Mouse (Mus musculus) brain, embryonic 14.5 days (tissue): ENCODE measurements around the gene C1s1.

Experiments
- CTCF ChIP-seq: fragments of 200-500 bp; IDR thresholded peaks from 2 replicates; pipeline ENCODE4 v1.5.1; 2012; ENCODE audit warnings: inconsistent platforms, mild to moderate bottlenecking, moderate library complexity, borderline replicate concordance; ENCODE audit not compliant: insufficient read depth, insufficient read length; ENCODE audit errors: extremely low read depth
- POLR2A ChIP-seq: fragments of 200-500 bp; IDR thresholded peaks from 2 replicates; pipeline ENCODE4 v1.6.1; 2012; ENCODE audit warnings: mild to moderate bottlenecking, inconsistent platforms, borderline replicate concordance; ENCODE audit not compliant: poor library complexity, insufficient read depth, insufficient read length, severe bottlenecking; ENCODE audit errors: extremely low read depth

DNA sequence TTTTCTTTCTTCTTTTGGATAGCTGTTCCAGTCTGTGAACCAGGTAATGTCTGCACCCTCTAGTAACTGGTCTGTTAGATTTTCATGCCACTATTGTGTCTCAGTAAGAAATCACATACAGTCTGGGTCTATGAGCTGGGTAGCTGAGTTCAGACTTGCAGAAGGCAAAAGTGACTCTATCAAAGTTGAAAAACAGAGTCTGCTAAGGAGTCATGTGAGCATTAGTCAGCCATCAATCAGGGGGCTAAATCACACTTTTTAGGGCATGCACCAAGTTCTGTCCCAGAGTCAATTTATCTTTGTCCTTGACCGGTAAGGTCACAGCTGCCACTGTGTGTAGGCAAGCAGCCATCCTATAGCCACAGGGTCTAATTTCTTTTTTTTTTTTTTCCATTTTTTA lies 40.1 kb upstream of the C1s1 start:
- TF ChIP-seq CTCF: no peak
- no peak for TF ChIP-seq POLR2A
